Mouse (Mus musculus): ENCODE measurements around the gene Nudt3. TPM values are rescaled to one million over a fixed set of nuclear protein-coding genes. Genes with fewer than 3 reads are reported as not detected.
A peak's percentile ranks its signal among the peaks of the same experiment; 100 is the strongest.

Nudt3 gene
- total RNA-seq, 1 experiment from 2014 or later = 211 TPM

- ATAC-seq (replicated peaks in 1 of 2; ENCODE audit: insufficient read depth in 1 of 2, low FRiP score in 2 of 2, low TSS enrichment in 1 of 2, low read depth in 1 of 2, poor library complexity in 2 of 2, severe bottlenecking in 2 of 2) = no peak
Observed at GRCm38 (mm10) chr17:27559596-27559995, 63.7 kb downstream of the Nudt3 start.

GRCm38 (mm10) chr17:27558845-27559244 is 64.5 kb downstream of the Nudt3 start:
- no peak for ATAC-seq (replicated peaks in 1 of 2; ENCODE audit: insufficient read depth in 1 of 2, low FRiP score in 2 of 2, low TSS enrichment in 1 of 2, low read depth in 1 of 2, poor library complexity in 2 of 2, severe bottlenecking in 2 of 2)

GRCm38 (mm10) chr17:27557927-27558661 is 65.2 kb downstream of the Nudt3 start:
- no peak for ATAC-seq (replicated peaks in 1 of 2; ENCODE audit: insufficient read depth in 1 of 2, low FRiP score in 2 of 2, low TSS enrichment in 1 of 2, low read depth in 1 of 2, poor library complexity in 2 of 2, severe bottlenecking in 2 of 2)

- ATAC-seq (replicated peaks in 1 of 2; ENCODE audit: insufficient read depth in 1 of 2, low FRiP score in 2 of 2, low TSS enrichment in 1 of 2, low read depth in 1 of 2, poor library complexity in 2 of 2, severe bottlenecking in 2 of 2) = peak; percentile 8 to 9; a peak in 1 of 4 replicates
Observed at GRCm38 (mm10) chr17:27557181-27557926, 65.9 kb downstream of the Nudt3 start.

- peak; percentile 18 to 26; a peak in 2 of 4 replicates for ATAC-seq (replicated peaks in 1 of 2; ENCODE audit: insufficient read depth in 1 of 2, low FRiP score in 2 of 2, low TSS enrichment in 1 of 2, low read depth in 1 of 2, poor library complexity in 2 of 2, severe bottlenecking in 2 of 2)
Observed at GRCm38 (mm10) chr17:27556315-27557011, 66.8 kb downstream of the Nudt3 start, which contains the start of gene Hmga1. TSS of gene Hmga1 (plus strand) at chr17:27556497.

GRCm38 (mm10) chr17:27555512-27556172 is 67.7 kb downstream of the Nudt3 start:
- ATAC-seq (replicated peaks in 1 of 2; ENCODE audit: insufficient read depth in 1 of 2, low FRiP score in 2 of 2, low TSS enrichment in 1 of 2, low read depth in 1 of 2, poor library complexity in 2 of 2, severe bottlenecking in 2 of 2) = peak; percentile 51 to 59; a peak in 3 of 4 replicates

GRCm38 (mm10) chr17:27555075-27555511 is 68.2 kb downstream of the Nudt3 start:
- ATAC-seq (replicated peaks in 1 of 2; ENCODE audit: insufficient read depth in 1 of 2, low FRiP score in 2 of 2, low TSS enrichment in 1 of 2, low read depth in 1 of 2, poor library complexity in 2 of 2, severe bottlenecking in 2 of 2) = peak; percentile 6 to 28; a peak in 1 of 4 replicates

GRCm38 (mm10) chr17:27554062-27554960 is 69.0 kb downstream of the Nudt3 start:
- no peak for ATAC-seq (replicated peaks in 1 of 2; ENCODE audit: insufficient read depth in 1 of 2, low FRiP score in 2 of 2, low TSS enrichment in 1 of 2, low read depth in 1 of 2, poor library complexity in 2 of 2, severe bottlenecking in 2 of 2)

GRCm38 (mm10) chr17:27552215-27553201 is 70.8 kb downstream of the Nudt3 start:
- ATAC-seq (replicated peaks in 1 of 2; ENCODE audit: insufficient read depth in 1 of 2, low FRiP score in 2 of 2, low TSS enrichment in 1 of 2, low read depth in 1 of 2, poor library complexity in 2 of 2, severe bottlenecking in 2 of 2) = peak; percentile 5 to 6; a peak in 1 of 4 replicates

GRCm38 (mm10) chr17:27551393-27551940 is 71.8 kb downstream of the Nudt3 start:
- ATAC-seq (replicated peaks in 1 of 2; ENCODE audit: insufficient read depth in 1 of 2, low FRiP score in 2 of 2, low TSS enrichment in 1 of 2, low read depth in 1 of 2, poor library complexity in 2 of 2, severe bottlenecking in 2 of 2) = no peak

GRCm38 (mm10) chr17:27549234-27549633 is 74.1 kb downstream of the Nudt3 start:
- no peak for ATAC-seq (replicated peaks in 1 of 2; ENCODE audit: insufficient read depth in 1 of 2, low FRiP score in 2 of 2, low TSS enrichment in 1 of 2, low read depth in 1 of 2, poor library complexity in 2 of 2, severe bottlenecking in 2 of 2)

- peak; percentile 57 to 75; a peak in 3 of 4 replicates for ATAC-seq (replicated peaks in 1 of 2; ENCODE audit: insufficient read depth in 1 of 2, low FRiP score in 2 of 2, low TSS enrichment in 1 of 2, low read depth in 1 of 2, poor library complexity in 2 of 2, severe bottlenecking in 2 of 2)
Observed at GRCm38 (mm10) chr17:27547253-27547868, 75.9 kb downstream of the Nudt3 start.

- no peak for ATAC-seq (replicated peaks in 1 of 2; ENCODE audit: insufficient read depth in 1 of 2, low FRiP score in 2 of 2, low TSS enrichment in 1 of 2, low read depth in 1 of 2, poor library complexity in 2 of 2, severe bottlenecking in 2 of 2)
Observed at GRCm38 (mm10) chr17:27546574-27547085, 76.7 kb downstream of the Nudt3 start.

GRCm38 (mm10) chr17:27545991-27546390 is 77.3 kb downstream of the Nudt3 start:
- no peak for ATAC-seq (replicated peaks in 1 of 2; ENCODE audit: insufficient read depth in 1 of 2, low FRiP score in 2 of 2, low TSS enrichment in 1 of 2, low read depth in 1 of 2, poor library complexity in 2 of 2, severe bottlenecking in 2 of 2)

All from hematopoietic stem cell, adult 5-6 weeks (primary cell).